Mouse (Mus musculus): ENCODE measurements around the gene Borcs5.
"Not testable (repeated sequence)": the region's sequence is repeated elsewhere in the genome, so short reads cannot be mapped to it uniquely, and the experiment has no call there.

The Borcs5 gene

DNA sequence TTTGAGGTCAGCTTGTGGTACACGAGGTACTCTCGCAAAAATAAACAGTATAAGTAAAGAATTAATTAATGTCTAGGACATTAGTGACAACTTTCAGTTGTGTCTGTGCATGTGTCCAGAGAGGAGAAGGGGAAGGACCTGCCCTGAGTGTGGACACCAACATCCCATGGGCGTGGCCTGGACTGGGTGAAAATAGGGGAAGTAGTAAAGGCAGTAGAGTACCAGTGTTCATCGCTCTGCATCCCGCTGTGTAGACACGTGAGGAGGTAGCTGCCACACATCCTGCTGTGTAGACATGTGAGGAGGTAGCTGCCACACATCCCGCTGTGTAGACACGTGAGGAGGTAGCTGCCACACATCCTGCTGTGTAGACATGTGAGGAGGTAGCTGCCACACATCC lies 34.4 kb downstream of the Borcs5 start:
- not testable (repeated sequence) for DNase-seq (ENCODE audit: low read depth)

DNA sequence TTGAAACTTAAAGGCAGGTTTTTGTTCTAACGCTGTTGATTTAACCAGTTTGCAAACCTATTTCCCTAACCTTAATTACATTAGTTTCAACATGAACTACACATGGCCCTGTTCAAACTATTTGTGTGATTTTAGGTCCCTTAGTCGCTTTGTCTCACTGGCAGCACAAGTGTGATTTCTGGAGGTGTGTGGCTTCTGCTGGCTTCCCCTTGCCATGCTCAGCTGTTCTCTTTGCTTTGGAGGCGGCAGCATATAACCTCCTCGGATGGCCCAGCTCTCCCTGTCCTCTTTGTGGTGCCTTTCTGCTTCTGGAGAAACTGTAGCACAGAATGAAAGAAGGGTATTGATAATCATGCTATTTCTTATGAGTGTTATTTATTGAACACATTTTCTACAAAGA lies 38.2 kb downstream of the Borcs5 start:
- no peak for DNase-seq (ENCODE audit: low read depth)

DNA sequence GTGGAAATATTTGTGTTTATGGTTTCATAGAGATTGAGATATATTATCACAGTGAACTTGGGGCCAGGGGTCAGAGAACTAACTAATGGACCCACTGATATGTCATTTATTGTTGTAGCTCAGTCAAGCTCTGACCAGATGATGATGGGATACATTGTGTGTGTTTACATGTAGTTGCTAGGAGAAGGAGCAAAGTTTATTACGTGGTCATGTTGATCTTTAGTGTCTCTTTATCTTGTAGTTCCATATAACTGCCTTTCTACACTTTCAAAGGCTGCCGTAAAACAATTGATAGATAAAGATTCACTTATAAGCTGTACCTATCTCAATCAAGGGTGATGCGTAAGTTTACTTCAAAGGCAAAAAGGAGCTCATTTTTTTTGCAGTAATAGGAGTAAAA lies 38.7 kb downstream of the Borcs5 start:
- no peak for DNase-seq (ENCODE audit: low read depth)

DNA sequence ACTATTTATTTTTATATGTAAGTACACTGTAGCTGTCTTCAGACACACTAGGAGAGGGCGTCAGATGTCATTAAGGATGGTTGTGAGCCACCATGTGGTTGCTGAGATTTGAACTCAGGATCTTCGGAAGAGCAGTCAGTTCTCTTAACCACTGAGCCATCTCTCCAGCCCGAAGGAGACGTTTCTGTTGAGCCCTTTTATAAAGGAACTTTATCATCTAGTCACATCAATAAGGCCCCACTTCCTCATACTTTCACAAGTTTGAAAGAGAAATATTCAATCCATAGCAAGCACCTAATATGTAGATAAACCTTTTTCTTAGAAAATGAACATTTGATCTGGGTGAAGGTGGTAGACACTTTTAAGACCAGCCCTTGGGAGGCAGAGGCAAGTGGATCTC lies 40.0 kb downstream of the Borcs5 start:
- DNase-seq (ENCODE audit: low read depth) = not testable (repeated sequence)

DNA sequence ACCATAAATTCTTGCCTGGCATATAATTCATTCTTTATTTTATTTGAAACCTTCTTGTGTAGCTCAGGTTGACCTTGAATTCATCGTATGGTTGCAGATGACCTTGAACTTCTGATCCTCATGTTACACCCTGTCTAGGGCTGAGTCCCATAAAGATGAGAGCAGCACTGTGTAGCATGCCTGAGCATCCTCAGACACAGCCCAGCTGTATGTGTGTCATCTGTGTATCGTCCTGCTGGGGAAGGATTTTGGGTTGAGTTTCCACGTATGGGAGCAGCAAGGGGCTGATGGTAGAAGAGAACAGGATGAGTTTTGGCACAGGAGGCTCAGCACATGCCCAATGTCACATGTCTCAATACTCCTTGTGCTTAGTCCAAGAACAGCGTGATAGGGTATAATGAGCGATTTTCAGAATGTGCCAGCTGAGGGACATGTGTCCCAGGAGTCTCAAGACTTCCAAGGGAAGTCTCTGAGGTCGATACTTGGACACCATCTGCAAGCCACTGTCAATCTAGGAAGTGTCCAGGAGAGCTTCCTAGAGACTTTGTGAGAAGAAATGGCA lies 45.1 kb downstream of the Borcs5 start:
- no peak for DNase-seq (ENCODE audit: low read depth)

DNA sequence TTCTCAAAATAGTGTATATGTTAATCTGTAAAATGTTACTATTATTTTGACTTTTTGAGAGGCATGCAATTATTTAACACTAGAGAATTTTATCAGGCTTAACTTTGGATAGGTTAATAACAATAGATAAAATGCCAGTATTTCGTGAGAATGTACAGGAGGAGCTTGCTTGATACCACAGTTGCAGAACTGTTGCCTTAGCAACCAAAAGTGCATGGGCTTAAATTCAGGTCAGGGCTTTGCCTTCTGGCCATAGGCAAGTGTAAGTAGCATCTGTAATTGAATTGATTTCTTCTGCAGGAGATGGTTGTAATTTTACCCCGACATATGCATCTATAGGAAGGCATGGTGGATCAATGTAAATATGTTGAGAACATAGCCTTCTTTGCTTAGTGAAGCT lies 45.7 kb downstream of the Borcs5 start:
- DNase-seq (ENCODE audit: low read depth) = no peak

DNA sequence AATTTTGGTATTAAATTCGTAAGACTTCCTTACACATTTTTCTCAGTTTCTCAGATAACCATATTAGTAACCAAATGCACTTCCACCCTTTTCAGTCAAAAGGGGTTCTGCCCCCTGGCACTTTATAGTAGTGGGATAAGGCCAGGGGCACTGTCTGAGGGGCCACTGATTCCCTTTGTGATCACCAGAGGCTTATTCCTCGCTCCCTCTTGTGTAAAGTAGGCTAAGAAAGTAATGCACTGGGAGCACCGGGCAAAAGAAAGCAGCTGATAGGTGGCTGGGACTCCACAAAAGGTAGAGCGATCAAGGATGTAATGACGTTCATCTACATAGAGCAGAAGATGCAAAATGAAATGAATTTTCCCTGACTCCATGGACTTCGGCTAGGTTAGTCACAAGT lies 46.2 kb downstream of the Borcs5 start:
- no peak for DNase-seq (ENCODE audit: low read depth)

DNA sequence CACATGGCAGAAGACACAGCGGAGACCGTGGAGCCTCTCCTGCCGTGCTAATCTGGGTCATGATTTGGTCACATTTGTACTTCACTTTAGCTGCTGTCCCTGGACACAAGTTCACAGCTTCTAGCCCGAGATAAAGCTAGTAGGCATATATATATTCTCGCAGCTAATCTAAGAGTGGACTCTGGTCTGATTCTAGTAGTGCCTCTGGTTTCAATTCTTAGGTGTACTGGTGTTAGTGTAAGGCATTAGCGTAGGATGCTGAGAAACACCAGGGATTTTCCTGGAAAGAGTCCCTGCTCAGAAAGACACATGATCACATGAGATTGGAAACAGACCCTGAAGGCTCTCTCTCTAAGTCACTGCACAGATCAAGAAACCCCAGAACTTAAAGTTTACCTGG lies 55.2 kb downstream of the Borcs5 start:
- DNase-seq (ENCODE audit: low read depth) = no peak

DNA sequence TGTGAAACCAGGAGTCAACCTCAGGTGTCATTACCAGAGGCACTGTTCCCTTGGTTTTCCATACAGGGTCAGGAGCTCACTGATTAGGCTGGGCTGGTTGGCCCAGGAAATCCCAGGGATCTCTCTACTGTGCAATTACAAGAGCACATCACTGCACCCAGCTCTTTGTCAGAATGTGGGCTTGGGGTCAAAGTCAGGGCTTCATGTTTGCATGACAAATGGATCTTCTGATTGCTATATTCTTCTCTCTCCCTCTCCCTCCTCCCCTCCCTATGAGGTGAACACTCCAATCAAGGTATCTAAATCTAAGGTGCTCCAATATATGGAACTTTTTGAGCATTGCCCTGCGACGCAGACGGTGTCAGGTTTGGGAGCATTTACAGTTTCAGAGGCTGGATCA lies 55.7 kb downstream of the Borcs5 start:
- no peak for DNase-seq (ENCODE audit: low read depth)

DNA sequence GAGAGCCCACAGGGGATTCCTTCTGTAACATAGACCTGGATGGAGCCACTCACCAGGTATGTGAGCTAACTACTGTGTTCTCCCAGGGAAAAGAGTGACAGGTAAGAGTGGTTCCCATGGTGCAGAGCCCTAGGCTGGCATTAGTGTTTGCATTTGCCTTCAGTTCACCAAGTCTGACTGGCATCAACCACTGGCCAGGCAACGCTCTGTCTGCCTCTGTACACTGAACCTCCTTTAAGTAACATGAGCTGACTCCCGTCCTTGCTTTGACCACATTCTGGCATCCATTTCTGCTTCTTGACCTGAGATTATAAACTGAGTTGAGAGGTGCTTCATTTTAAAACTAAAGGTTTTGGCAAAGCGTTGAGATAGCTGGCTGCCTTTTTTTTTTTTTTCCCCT lies 56.3 kb downstream of the Borcs5 start:
- DNase-seq (ENCODE audit: low read depth) = peak; percentile 74

DNA sequence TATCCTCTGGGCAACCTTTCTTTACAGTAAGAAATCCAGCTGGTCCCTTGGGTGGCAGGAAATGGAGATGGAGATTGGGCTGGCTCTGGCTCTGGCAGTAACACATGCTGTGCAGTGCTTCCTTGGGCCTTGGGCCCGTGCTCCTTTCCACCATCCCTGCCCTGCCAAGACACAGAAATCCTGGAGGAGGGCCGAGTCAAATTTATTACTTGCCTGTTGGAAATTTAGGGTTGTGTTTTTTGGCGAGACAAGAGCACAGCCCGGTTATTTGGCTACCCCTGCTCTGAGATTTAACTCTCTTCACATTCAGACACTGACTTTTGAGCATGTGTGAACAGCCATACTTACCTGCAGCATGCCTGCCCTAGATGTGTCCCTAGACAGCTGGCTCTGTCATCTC lies 56.8 kb downstream of the Borcs5 start:
- peak; percentile 89 for DNase-seq (ENCODE audit: low read depth)

DNA sequence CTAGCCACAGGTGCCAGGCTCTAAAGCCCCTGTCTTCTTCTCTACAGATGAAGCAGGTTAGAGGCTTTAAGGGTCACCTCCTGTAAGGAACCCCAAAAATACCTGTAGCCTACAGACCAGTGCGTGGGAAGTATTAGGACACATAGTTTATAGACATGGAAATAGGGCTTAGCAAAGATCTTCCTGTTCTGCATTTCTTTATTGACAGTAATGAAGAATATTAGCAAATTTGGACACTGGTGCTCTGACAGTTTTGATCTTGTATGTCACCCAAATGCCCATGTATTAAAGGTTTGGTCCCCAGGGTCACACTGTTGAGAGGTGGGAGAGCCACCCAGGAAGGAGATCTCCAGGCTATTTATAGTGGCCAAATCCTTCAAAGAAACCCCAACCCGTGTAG lies 57.2 kb downstream of the Borcs5 start:
- DNase-seq (ENCODE audit: low read depth) = no peak

DNA sequence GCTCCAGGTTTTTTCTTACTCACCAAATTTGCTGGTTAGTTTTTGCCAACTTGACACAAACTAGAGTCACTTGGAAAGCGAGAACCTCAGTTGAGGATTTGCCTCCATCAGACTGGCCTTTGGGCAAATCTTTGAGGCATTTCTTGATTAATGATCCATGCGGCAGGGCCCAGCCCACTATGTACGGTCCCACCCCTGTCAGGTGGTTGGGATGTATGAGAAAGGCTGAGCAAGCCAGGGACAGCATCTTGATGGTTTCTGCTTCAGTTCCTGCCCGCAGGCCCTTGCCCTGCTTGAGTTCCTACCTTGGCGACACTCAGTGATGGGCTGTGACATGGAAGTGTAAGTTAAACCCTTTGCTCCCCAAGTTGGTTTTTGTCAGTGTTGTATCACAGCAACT lies 58.9 kb downstream of the Borcs5 start:
- no peak for DNase-seq (ENCODE audit: low read depth)

DNA sequence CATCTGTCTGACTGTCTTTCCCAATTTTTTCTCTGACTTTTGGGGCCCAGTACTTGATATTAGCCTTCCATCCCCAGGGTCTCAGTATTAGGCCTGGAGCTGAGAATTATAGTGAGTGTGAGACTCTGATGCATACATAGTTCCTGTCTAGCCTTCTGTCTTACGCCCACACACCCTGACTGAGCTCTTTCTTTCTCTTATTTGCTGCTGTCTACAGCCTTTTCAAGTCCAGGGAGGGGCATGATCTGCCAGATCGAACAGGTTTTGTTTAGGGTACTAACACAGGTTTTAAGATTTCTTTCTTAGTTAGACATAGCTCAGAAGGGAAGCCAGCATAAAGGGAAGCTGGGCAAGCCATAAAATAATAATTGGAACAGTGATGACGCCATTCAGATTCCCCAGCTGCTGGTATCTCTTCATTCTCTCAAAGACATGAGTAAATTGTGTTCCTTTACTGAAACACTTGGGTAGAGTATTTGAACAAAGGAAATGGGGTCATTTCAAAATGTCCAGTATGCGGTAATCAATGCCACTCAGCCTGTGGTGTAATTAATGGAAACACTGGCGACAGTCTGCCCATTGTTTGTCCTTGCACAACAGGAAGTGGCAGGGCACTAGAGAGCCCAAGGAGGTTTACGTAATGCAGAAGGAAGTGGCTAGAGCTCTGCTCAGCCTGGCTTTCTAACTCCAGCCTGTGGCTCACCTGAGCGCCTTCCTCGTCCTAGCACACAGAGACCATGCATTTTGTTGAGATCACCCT lies 61.3 kb downstream of the Borcs5 start:
- DNase-seq (ENCODE audit: low read depth) = peak; percentile 49

DNA sequence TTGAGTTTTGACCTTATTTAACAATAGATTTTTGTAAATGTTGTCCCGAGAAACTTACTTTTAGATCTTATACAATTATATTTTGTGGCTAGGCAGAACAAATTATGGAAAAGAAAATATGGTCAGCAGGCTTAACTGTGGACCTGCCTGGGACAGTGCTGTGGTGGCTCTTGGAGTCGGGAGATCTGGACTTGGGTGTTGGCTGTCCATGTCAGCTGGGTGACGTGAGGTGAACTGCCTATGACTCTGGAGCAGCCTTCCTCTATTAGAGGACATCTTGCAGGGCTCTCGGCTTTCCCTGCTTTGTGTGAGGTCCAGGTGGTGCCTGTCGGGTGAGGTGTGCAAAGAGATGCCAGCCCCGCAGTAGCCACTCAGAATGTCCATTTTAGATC lies 61.9 kb downstream of the Borcs5 start:
- DNase-seq (ENCODE audit: low read depth) = no peak

DNA sequence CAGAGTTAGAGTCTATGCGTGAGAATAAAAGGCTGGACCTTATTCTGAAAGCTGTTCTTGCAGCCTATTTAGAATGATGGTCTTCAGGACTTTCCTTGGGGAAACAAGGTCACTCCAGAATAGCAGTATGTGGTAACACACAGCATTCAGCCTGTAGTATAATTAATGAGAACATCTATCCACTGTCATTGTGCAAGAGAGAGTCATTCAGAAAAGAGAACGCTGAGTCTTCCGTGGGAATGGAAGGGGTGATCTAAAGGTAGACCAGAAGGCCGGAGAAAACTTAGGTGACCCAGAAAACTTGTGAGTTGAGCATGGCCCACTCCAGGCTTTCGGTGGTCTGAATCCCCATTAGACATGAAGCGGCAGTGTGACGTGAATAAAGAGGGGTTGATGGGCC lies 62.9 kb downstream of the Borcs5 start:
- DNase-seq (ENCODE audit: low read depth) = no peak

DNA sequence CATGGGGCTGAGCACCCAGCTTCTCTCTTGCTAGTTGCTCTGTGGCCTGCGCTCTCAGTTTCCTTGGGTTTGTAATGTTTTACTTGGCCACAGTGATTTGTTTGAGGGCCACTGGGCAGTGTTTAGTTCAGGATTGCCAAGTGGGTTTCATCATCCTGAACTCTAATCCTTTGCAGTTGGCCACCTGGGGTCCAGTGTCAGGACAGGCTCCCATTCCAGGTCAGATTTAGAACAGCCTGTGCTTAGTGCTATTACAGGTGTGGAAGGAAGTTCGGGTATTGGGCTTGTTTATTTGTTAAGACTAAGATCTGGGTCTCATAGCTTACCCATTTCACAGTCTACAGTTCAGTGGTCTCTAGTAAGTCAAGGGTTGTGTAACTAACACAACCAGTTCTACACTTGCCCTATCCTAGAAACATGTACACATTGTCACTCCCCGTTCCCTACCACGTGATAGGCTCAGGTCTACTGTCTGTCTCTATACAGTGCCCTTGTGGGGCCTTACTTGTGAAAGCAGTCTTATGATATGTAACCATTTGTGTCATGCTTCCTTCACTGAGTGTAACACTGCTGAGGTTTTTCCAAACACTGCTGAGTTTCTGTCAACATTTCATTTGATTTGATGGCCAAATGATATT lies 63.9 kb downstream of the Borcs5 start:
- no peak for DNase-seq (ENCODE audit: low read depth)

DNA sequence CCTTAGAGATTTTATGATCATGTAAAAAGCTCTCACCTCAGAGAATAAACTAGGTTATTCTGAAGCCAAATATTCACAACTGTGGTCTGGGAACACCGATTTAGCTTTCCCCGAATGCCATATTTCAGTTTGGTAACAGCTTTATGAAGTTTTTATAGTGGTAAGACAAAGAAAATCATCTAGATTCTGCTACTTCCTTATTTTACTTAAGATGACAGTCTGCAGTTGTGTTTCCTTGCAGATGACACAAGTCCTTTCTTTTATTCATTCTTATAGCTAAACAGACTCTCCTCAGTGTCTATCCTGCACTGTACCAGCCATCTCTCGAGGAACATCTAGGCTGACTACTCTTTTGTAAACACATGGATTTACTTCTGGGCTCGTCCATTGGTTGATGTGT lies 67.2 kb downstream of the Borcs5 start:
- no peak for DNase-seq (ENCODE audit: low read depth)

DNA sequence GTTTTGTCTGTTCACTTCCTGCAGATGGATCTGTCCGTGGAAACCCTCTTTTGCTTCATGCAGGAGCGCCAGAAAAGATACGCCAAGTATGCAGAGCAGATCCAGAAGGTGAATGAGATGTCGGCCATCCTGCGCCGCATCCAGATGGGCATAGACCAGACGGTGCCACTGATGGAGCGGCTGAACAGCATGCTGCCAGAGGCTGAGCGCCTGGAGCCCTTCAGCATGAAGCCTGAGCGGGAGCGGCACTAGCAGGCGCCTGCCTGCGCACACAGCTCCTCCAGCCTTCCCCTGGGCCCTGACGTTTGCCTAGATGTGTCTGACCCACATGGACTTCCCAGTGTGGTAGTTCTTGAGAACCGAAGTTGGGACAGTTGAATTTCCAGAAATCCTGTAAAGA lies 70.7 kb downstream of the Borcs5 start:
- no peak for DNase-seq (ENCODE audit: low read depth)

DNA sequence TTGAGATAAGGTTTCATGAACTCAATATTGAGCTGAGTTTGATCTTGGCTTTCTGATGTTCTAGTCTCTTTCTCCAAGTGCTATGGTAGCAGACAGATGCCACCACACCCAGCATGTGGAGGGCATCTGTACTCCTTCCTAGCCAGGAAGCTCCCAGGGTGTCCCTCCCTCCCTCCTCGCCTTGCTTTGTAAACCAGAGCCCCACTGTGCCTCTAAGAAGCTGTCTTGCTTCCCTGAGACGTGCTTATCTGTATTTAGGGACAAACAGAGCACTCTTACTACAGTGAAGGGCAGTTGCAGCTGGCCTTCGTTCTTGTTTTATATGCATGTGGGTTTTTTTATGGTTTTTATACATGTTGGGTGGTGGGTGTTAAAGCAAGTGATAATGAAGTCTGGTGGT lies 74.0 kb downstream of the Borcs5 start:
- DNase-seq (ENCODE audit: low read depth) = no peak

DNA sequence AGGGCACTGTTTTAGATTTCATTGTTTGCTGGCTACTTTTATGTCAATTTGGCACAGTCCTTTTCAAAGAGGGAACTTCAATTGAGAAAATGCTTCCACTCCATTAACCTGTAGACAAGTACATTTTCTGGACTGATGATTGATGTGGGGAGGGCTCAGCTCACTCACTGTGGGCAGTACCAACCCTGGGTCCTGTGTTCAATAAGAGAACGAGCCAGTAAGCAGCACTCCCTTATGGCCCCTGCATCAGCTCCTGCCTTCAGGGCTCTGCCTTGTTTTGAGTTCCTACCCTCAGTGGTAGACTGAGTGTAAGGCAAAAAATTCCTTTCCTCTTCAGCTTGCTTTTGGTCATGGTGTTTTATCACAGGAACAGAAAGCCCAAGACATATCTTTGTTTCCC lies 74.6 kb downstream of the Borcs5 start:
- DNase-seq (ENCODE audit: low read depth) = no peak

DNA sequence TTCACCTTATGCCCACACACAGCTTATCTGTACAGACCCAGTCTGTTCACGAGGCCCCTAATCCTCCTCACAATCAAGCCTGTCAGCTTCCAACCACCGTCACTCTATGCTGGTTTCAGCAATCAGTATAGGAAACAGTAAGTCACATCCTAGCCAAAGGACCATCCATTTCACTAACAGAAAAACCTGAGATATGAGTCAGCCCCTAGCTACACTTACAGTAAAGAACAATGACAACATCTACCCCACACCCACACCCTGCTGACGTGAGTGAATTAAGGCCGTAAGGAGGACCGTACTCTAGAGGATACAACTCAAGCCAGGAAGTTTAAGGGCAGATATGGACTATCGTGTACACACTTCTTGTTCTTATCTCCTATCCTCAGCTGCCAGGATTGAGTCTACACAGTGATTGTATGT lies 76.9 kb downstream of the Borcs5 start:
- peak; percentile 49 for DNase-seq (ENCODE audit: low read depth)

DNA sequence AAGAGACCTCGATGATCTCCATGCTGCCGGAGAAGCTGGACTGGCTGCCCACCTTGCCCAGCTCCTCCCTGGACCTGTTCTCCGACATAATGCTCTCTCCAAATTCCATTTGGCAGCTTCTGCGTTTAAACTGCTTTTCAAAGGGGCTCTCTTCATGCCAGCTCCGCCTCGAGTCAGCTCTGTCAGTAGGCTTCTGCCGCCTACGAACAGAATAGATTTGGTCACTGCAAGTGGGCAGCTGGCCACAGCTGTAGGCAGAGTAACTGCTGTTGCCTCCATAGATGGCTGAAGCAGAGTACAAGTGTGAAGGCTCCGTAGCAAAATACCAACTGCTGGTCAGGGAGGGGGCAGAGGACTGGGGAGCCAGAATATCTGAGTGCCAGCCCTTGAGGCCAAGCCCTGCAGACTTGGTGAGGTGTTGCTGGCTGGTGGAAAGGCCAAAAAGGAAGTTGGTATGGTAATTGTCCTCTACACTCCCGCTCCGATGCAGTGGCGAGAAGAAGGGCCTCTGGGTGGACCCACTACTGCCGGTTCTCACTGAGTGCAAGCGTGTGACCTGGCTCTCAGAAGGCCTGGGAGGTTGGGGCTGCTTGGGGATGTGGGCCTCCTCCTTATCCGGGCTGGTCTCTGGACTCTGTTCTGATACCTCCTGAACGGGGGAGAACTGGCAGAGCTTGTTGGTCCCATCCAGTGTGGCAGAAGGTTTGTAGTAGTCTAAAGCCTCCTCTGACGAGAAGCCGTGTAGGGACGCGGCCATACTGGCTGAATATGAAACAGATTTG lies 78.8 kb downstream of the Borcs5 start:
- DNase-seq (ENCODE audit: low read depth) = no peak

Data from NIH3T3 (cell line).